Mouse (Mus musculus) kidney, embryonic 16.5 days (tissue): ENCODE results near the gene Masp2. TPM values are rescaled to one million over a fixed set of nuclear protein-coding genes. Genes with fewer than 3 reads are reported as not detected.

Experiments used
- ATAC-seq: fragments of 200-750 bp; cut with Nextera tagmentation; 2 replicates; pipeline ENCODE4 v1.8.0; 2017; ENCODE audit warnings: moderate TSS enrichment; ENCODE audit not compliant: low FRiP score, low TSS enrichment
- H3K27ac ChIP-seq: fragments of 300-500 bp; sonication (generic); 2 replicates; pipeline ENCODE4 v1.5.1; 2014; ENCODE audit warnings: low read length
- H3K27me3 ChIP-seq: fragments of 300-500 bp; sonication (generic); 2 replicates; pipeline ENCODE4 v1.6.1; 2014; ENCODE audit warnings: low read length, control low read depth, mixed read lengths; ENCODE audit not compliant: insufficient read depth
- H3K36me3 ChIP-seq: fragments of 300-500 bp; sonication (generic); 2 replicates; pipeline ENCODE4 v1.6.1; 2014; ENCODE audit warnings: low read length, control low read depth, mixed read lengths; ENCODE audit not compliant: insufficient read depth
- H3K4me1 ChIP-seq: fragments of 300-500 bp; sonication (generic); 2 replicates; pipeline ENCODE4 v1.6.1; 2014; ENCODE audit warnings: low read length, control low read depth, mixed read lengths; ENCODE audit not compliant: insufficient read depth
- H3K4me2 ChIP-seq: fragments of 300-500 bp; sonication (generic); replicated peaks from 2 replicates; pipeline ENCODE4 v1.6.1; 2014; ENCODE audit warnings: low read depth, low read length
- H3K4me3 ChIP-seq: fragments of 300-500 bp; sonication (generic); 2 replicates; pipeline ENCODE4 v1.5.1; 2014; ENCODE audit warnings: mild to moderate bottlenecking, low read length
- H3K9ac ChIP-seq: fragments of 300-500 bp; sonication (generic); replicated peaks from 2 replicates; pipeline ENCODE4 v1.6.1; 2014; ENCODE audit warnings: low read length
- H3K9me3 ChIP-seq: fragments of 300-500 bp; sonication (generic); 2 replicates; pipeline ENCODE4 v1.6.1; 2016; ENCODE audit warnings: low read length, control low read depth
- WGBS: fragments of 180-500 bp; shearing (Covaris S2); extraction: QIAGEN DNeasy Blood & Tissue Kit; methylation state at CpG from one replicate; pipeline ENCODE4 v1.1.7; 2014; 5-methylcytosine and 5-hydroxymethylcytosine counted together
- polyA plus RNA-seq: library from polyadenylated mRNA; unstranded; fragments of >200 nt; fragmentation: Nextera tagmentation; extraction: Ambion mirVana; gene quantifications from 2 replicates; pipeline ENCODE4 v1.2.1, GENCODE M21; 2015

The Masp2 gene
- polyA plus RNA-seq, 1 experiment from 2014 or later, result 0.52 TPM

GRCm38 (mm10) chr4:148626623-148627185 lies 24.4 kb downstream of the Masp2 start, which contains the start of gene Tardbp:
Gene Tardbp, minus strand, starts transcription at chr4:148627019.
- no peaks in the 10 kb centered on the region for H3K9me3 ChIP-seq
- WGBS, result under 1% methylated on average over 51 of the region's 51 CpGs
- peak within 1 kb of the TSS; percentile 95 for H3K27ac ChIP-seq
- ATAC-seq, result peak; percentile 97
- H3K9ac ChIP-seq, result peak within 1 kb of the TSS; percentile 100
- H3K4me2 ChIP-seq, result peak within 1 kb of the TSS; percentile 85
- peaks cover 21% of the 10 kb centered on the region for H3K4me1 ChIP-seq
- H3K36me3 ChIP-seq, result peaks cover 29% of the 10 kb centered on the region
- H3K4me3 ChIP-seq, result peak within 1 kb of the TSS; percentile 78
- no peaks in the 10 kb centered on the region for H3K27me3 ChIP-seq

GRCm38 (mm10) chr4:148627246-148627645 lies 24.9 kb downstream of the Masp2 start:
- peaks cover 18% of the 10 kb centered on the region for H3K4me1 ChIP-seq
- peak overlapping the region; percentile 100; the same call in 1 of the 2 replicates for H3K9ac ChIP-seq
- peak overlapping the region; percentile 78 for H3K4me3 ChIP-seq
- peak overlapping the region; percentile 54 for H3K4me2 ChIP-seq
- H3K27me3 ChIP-seq, result no peaks in the 10 kb centered on the region
- H3K27ac ChIP-seq, result peak overlapping the region; percentile 95
- no peaks in the 10 kb centered on the region for H3K9me3 ChIP-seq
- peak; percentile 25 for ATAC-seq
- H3K36me3 ChIP-seq, result peaks cover 24% of the 10 kb centered on the region
- WGBS, result 61% methylated on average over 3 of the region's 3 CpGs

- H3K4me2 ChIP-seq, result no peak overlapping the region
- H3K27ac ChIP-seq, result peak overlapping the region; percentile 72
- no peak overlapping the region for H3K4me3 ChIP-seq
- H3K27me3 ChIP-seq, result no peaks in the 10 kb centered on the region
- no peak overlapping the region for H3K9ac ChIP-seq
- no peaks in the 10 kb centered on the region for H3K9me3 ChIP-seq
- WGBS, result 67% methylated on average over 3 of the region's 3 CpGs
- no peaks in the 10 kb centered on the region for H3K36me3 ChIP-seq
- peaks cover 3% of the 10 kb centered on the region; the same call in 1 of the 2 replicates for H3K4me1 ChIP-seq
- ATAC-seq, result no peak
These were observed 29.8 kb downstream of the Masp2 start for GRCm38 (mm10) chr4:148632013-148632692.

GRCm38 (mm10) chr4:148633395-148634061 lies 31.2 kb downstream of the Masp2 start:
- no peaks in the 10 kb centered on the region for H3K36me3 ChIP-seq
- ATAC-seq, result no peak

DNA sequence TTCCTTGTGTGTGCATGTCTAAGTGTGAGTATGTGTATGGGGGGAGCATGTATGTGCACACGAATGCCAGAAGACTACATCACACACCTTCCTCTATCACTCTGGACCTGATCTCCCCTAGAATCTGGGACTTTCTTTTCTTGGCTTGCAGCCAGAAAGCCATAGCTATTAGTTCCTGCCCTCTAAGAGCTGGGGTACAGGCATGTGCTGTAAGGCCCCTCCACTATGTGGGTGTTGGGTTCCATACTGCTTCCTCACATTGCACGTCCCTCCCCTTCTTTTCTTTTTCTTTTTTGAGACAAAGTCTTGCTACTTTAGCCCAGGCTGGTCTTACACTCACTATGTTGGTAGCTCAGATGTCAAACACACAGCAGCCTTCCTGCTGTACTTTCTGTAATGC lies 33.0 kb downstream of the Masp2 start:
- Histone ChIP-seq H3K4me2 (no peak overlapping the region), H3K9ac (no peak overlapping the region), H3K36me3 (no peaks in the 10 kb centered on the region), H3K4me1 (0 out of 2 replicates have a peak, but pooled peaks cover 3% of the 10 kb centered on the region), H3K9me3 (no peaks in the 10 kb centered on the region), H3K4me3 (no peak overlapping the region), H3K27ac (no peak overlapping the region), H3K27me3 (no peaks in the 10 kb centered on the region)
- ATAC-seq, result no peak
- WGBS, result 73% methylated on average over 2 of the region's 2 CpGs

More at GRCm38 (mm10) chr4:148633395-148634061, 31.2 kb downstream of the Masp2 start:
- Histone ChIP-seq H3K4me2 (no peak overlapping the region), H3K9me3 (no peaks in the 10 kb centered on the region), H3K27me3 (no peaks in the 10 kb centered on the region), H3K4me3 (no peak overlapping the region), H3K27ac (0 out of 2 replicates have a peak overlapping the region, but pooled peaks have one; percentile 37), H3K9ac (no peak overlapping the region), H3K4me1 (0 out of 2 replicates have a peak, but pooled peaks cover 3% of the 10 kb centered on the region)
- 51% methylated on average over 2 of the region's 2 CpGs for WGBS

- peak overlapping the region; percentile 34; the same call in 1 of the 2 replicates for H3K27ac ChIP-seq
- no peaks in the 10 kb centered on the region for H3K27me3 ChIP-seq
These were observed 35.9 kb downstream of the Masp2 start for GRCm38 (mm10) chr4:148638302-148638701.

DNA sequence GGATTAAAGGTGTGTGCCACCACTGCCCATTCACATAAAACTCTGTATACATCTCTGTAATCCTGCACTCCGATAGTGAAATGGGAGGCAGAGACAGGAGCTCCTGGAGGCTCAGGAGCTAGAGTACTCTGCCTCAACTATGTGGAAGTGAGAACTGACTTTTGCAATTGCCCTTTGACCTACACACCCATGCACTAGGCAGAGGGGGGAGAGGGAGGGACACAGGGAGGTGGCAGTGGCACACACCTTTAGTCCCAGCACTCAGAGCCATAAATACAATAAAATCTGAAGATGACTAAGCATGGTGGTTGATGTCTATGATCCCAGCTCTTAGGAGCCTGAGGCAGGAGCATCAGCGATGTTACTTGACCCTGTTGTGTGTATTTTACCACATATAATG lies 37.1 kb downstream of the Masp2 start:
- H3K27ac ChIP-seq, result no peak overlapping the region
- H3K9ac ChIP-seq, result no peak overlapping the region
- no peaks in the 10 kb centered on the region for H3K9me3 ChIP-seq
- no peak overlapping the region for H3K4me2 ChIP-seq
- ATAC-seq, result no peak
- H3K27me3 ChIP-seq, result no peaks in the 10 kb centered on the region
- peaks cover 13% of the 10 kb centered on the region for H3K4me1 ChIP-seq
- 86% methylated on average over 2 of the region's 2 CpGs for WGBS
- H3K36me3 ChIP-seq, result no peaks in the 10 kb centered on the region
- no peak overlapping the region for H3K4me3 ChIP-seq

More at GRCm38 (mm10) chr4:148638302-148638701, 35.9 kb downstream of the Masp2 start:
- Histone ChIP-seq H3K4me1 (peaks cover 6% of the 10 kb centered on the region), H3K4me3 (no peak overlapping the region), H3K4me2 (no peak overlapping the region), H3K9ac (0 out of 2 replicates have a peak overlapping the region, but pooled peaks have one; percentile 26), H3K36me3 (no peaks in the 10 kb centered on the region), H3K9me3 (no peaks in the 10 kb centered on the region)
- no peak for ATAC-seq
- 28% methylated on average over 9 of the region's 9 CpGs for WGBS

GRCm38 (mm10) chr4:148641121-148641520 lies 38.8 kb downstream of the Masp2 start:
- ATAC-seq, result peak; percentile 89
- 53% methylated on average over 5 of the region's 5 CpGs for WGBS

DNA sequence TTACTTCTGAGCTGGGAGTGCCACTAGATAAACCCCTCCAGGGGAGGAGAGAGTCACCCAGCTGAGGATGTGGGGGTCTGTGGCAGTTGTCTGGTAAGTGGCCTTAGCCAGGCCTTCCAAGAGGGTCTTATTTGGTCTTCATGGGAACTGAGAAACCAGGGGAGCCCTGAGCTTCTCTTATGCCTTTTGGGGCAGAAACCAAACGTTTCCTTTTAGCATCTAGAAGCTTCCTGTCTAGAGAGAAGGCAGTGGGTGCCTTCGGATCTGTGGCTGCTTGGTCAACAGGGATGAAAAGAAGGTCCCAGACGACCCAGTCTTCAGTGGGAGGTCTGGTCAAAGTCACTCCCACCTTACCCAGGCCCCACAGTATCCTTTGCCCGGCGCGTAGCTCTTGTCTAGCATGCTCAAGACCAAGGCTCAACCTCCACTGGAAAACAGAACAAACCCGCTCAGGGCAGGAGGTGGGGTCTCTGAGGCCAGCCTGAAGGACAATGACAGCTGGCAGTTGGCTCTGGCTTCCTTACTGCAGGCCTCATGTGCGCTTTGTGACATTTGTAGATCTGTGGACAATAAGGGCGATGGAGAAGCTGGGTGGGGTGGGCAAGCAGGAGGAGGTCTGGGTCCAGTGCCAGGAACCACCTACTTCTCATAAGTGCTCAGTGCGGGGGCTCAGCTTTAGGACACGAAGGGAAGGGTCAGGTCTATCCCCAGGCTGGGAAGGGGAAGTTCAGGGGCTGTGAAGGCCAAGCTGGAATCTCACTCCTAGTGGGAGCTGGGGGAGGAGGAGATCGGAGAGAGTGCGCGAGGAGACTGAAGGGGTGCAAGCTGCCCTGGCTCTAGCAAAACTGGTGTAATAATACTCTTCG lies 41.2 kb downstream of the Masp2 start, which contains the start of gene Gm572:
TSS of gene Gm572 (plus strand) at position 27 of the 866 bp plus-strand sequence.
- Histone ChIP-seq H3K27ac (peak within 1 kb of the TSS; percentile 27), H3K36me3 (no peaks in the 10 kb centered on the region), H3K4me2 (peak within 1 kb of the TSS; percentile 45), H3K4me1 (peaks cover 11% of the 10 kb centered on the region), H3K4me3 (0 out of 2 replicates have a peak within 1 kb of the TSS, but pooled peaks have one; percentile 9), H3K9ac (peak within 1 kb of the TSS; percentile 23), H3K9me3 (no peaks in the 10 kb centered on the region), H3K27me3 (no peaks in the 10 kb centered on the region)
- peak; percentile 24; the same call in 1 of the 2 replicates for ATAC-seq
- WGBS, result 66% methylated on average over 15 of the region's 15 CpGs

More at GRCm38 (mm10) chr4:148641121-148641520, 38.8 kb downstream of the Masp2 start:
- Histone ChIP-seq H3K4me1 (peaks cover 13% of the 10 kb centered on the region), H3K9ac (no peak overlapping the region; the same call in 1 of the 2 replicates), H3K36me3 (no peaks in the 10 kb centered on the region), H3K4me2 (no peak overlapping the region), H3K4me3 (no peak overlapping the region), H3K27me3 (no peaks in the 10 kb centered on the region), H3K9me3 (no peaks in the 10 kb centered on the region), H3K27ac (peak overlapping the region; percentile 91)
